Mouse (Mus musculus) kidney, adult 2 months (tissue): ENCODE data around the gene Ky. TPM values are rescaled to one million over a fixed set of nuclear protein-coding genes. Genes with fewer than 3 reads are reported as not detected.

Experiments
- DNase-seq: peaks from one replicate; pipeline ENCODE4 v3.0.0; 2021
- H3K27ac ChIP-seq: fragments of 200-500 bp; 2 replicates; pipeline ENCODE4 v1.5.1; 2012; ENCODE audit warnings: low read depth, low read length, control low read depth, inconsistent platforms; ENCODE audit not compliant: insufficient read depth
- H3K27me3 ChIP-seq: fragments of 200-500 bp; replicated peaks from 2 replicates; pipeline ENCODE4 v1.6.1; 2012; ENCODE audit warnings: mild to moderate bottlenecking, moderate library complexity, low read length, inconsistent platforms; ENCODE audit not compliant: control insufficient read depth, insufficient read depth
- H3K36me3 ChIP-seq: fragments of 200-500 bp; 2 replicates; pipeline ENCODE4 v1.6.1; 2012; ENCODE audit warnings: mild to moderate bottlenecking, moderate library complexity, low read length, inconsistent platforms; ENCODE audit not compliant: control insufficient read depth, insufficient read depth
- H3K4me1 ChIP-seq: fragments of 200-500 bp; 2 replicates; pipeline ENCODE4 v1.6.1; 2011; ENCODE audit warnings: low read length; ENCODE audit not compliant: control insufficient read depth, insufficient read depth
- H3K4me3 ChIP-seq: fragments of 200-500 bp; 2 replicates; pipeline ENCODE4 v1.5.1; 2011; ENCODE audit warnings: mild to moderate bottlenecking, low read depth, low read length, control low read depth; ENCODE audit not compliant: insufficient read depth
- CTCF ChIP-seq: fragments of 200-500 bp; conservative IDR thresholded peaks from 2 replicates; pipeline ENCODE4 v1.5.1; 2011; ENCODE audit warnings: low read depth, mild to moderate bottlenecking, control low read depth, low read length, moderate library complexity, mixed read lengths; ENCODE audit not compliant: insufficient read depth, insufficient read length
- POLR2A ChIP-seq: fragments of 200-500 bp; IDR thresholded peaks from one replicate; pipeline ENCODE4 v1.6.1; 2011; ENCODE audit warnings: low read depth, low read length, control low read depth
- WGBS: fragments of 180-500 bp; shearing (Covaris S2); methylation state at CpG from one replicate; pipeline ENCODE4 v1.1.7; 2018; 5-methylcytosine and 5-hydroxymethylcytosine counted together
- polyA plus RNA-seq: library from polyadenylated mRNA; depleted of rRNA; stranded (reverse); fragments of >200 nt; gene quantifications from 2 replicates; pipeline ENCODE4 v1.2.3, GENCODE M21; 2012

Ky gene
- polyA plus RNA-seq, 1 experiment = 0.45 TPM

DNA sequence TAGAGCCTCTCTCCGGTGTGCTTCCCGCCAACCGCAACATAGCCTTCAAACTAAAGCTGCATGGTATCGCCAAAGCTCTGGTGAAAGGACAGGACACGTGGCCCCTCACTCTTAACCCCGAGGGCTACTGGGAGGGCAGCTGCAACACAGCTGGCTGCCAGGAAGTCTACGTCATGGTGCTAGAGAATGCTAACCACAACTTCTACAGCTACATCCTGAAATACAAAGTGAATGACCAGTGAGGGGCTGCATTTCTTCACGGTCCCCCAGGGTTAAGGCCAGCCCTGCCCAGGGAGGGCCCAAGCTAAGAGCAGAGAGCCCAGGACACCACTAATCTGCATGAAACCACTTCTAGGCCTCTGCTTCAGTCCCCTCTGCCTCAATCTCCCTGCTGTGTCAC lies 37.0 kb downstream of the Ky start:
- no peak overlapping the region for H3K4me3 ChIP-seq
- H3K4me1 ChIP-seq = no peaks in the 10 kb centered on the region; the same call in 1 of the 2 replicates
- H3K36me3 ChIP-seq = no peaks in the 10 kb centered on the region
- no peak for DNase-seq
- H3K27ac ChIP-seq = no peak overlapping the region
- 64% methylated on average over 8 of the region's 8 CpGs for WGBS
- TF ChIP-seq CTCF = no peak
- no peak for TF ChIP-seq POLR2A
- no peaks in the 10 kb centered on the region for H3K27me3 ChIP-seq

GRCm38 (mm10) chr9:102543761-102544115 lies 38.2 kb downstream of the Ky start:
- DNase-seq = no peak
- Histone ChIP-seq H3K4me3 (no peak overlapping the region), H3K4me1 (no peaks in the 10 kb centered on the region; the same call in 1 of the 2 replicates), H3K27ac (no peak overlapping the region), H3K27me3 (no peaks in the 10 kb centered on the region), H3K36me3 (no peaks in the 10 kb centered on the region)
- 74% methylated on average over 2 of the region's 2 CpGs for WGBS
- TF ChIP-seq CTCF (no peak), POLR2A (no peak)

DNA sequence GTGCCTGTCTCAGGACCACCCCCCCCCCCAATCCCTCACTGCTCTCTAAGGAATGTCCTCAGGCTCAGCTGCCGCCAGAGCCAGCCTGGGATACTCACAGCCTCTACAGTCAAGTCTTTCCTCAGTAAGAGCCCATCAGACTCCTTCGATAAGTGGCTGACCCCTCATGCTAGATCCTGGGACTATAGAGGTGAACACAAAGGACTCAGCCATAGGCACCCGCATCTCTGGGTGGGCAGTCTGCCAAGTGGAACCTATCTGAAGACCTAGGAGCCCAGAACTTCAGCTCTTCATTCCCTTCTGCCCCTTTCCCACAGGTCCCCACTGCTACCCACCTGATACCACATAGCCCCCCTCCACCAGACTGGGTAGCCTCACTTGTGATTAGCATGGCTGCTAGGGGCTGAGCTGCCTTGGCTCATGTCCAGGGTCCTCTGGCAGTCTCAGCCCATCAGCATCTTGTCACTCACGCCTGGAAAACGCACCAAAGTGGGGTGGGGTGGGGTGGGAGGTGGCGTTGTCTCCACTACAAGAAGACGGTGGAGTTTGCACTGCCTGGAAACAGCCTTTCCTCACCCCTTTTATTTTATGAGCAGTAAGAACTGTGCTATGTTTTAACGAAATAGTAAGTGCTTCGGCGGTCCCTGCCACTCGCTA lies 38.7 kb downstream of the Ky start:
- no peaks in the 10 kb centered on the region for H3K36me3 ChIP-seq
- H3K4me1 ChIP-seq = no peaks in the 10 kb centered on the region; the same call in 1 of the 2 replicates
- 26% methylated on average over 11 of the region's 11 CpGs for WGBS
- H3K27me3 ChIP-seq = no peaks in the 10 kb centered on the region
- TF ChIP-seq POLR2A = no peak
- TF ChIP-seq CTCF = no peak
- H3K27ac ChIP-seq = no peak overlapping the region
- H3K4me3 ChIP-seq = no peak overlapping the region
- DNase-seq = no peak

GRCm38 (mm10) chr9:102544773-102545366 lies 39.3 kb downstream of the Ky start:
- no peaks in the 10 kb centered on the region for H3K36me3 ChIP-seq
- no peaks in the 10 kb centered on the region for H3K27me3 ChIP-seq
- H3K27ac ChIP-seq = no peak overlapping the region
- peak; percentile 67 for DNase-seq
- TF ChIP-seq POLR2A = no peak
- TF ChIP-seq CTCF = peak; percentile 82
- no peaks in the 10 kb centered on the region; the same call in 1 of the 2 replicates for H3K4me1 ChIP-seq
- WGBS = 2% methylated on average over 26 of the region's 26 CpGs
- H3K4me3 ChIP-seq = no peak overlapping the region

- no peaks in the 10 kb centered on the region for H3K36me3 ChIP-seq
- DNase-seq = no peak
- H3K4me3 ChIP-seq = no peak overlapping the region
- TF ChIP-seq POLR2A (no peak), CTCF (no peak)
- no peaks in the 10 kb centered on the region; the same call in 1 of the 2 replicates for H3K4me1 ChIP-seq
- no peaks in the 10 kb centered on the region for H3K27me3 ChIP-seq
- no peak overlapping the region for H3K27ac ChIP-seq
- WGBS = 14% methylated on average over 22 of the region's 22 CpGs
Measured at GRCm38 (mm10) chr9:102545406-102546255, 40.1 kb downstream of the Ky start.

DNA sequence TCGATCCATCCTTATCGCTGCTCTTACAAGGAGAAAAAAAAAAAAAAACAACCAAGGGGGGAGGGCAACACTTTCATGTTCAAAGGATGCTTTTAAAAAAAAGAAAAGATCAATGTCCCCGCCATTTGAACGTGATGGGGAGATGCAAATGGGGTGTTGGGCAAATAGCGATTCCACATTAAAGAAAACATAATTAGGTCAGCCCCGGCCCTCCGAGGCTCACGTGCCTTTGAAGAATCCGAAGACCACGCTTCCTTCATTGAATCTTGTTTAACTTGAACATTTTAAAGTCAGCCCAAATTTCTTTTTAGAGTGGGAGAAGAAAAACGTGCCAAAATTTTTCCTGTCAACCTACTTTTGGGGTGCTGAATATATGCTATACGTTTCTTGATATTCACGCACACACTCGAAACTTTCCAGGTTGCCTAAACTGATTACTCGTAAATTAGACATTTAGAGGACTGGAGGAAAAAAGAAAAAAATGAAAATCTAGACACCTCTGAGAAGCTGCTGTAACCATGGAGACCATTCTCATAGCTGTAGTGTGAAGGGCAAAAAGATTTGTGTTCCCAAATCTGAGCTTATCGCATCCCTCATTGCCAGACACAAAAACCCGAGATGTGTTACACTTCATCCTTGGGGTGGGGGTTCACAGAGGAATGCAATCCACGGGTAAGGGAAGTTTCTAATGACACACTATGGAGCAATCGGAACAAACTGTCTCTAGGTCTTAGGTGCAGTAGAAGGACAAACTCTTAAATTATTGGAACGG lies 40.9 kb downstream of the Ky start:
- DNase-seq = no peak
- WGBS = 56% methylated on average over 20 of the region's 20 CpGs
- no peak for TF ChIP-seq CTCF
- TF ChIP-seq POLR2A = no peak
- Histone ChIP-seq H3K36me3 (no peaks in the 10 kb centered on the region), H3K4me3 (no peak overlapping the region), H3K27me3 (no peaks in the 10 kb centered on the region), H3K27ac (no peak overlapping the region), H3K4me1 (no peaks in the 10 kb centered on the region; the same call in 1 of the 2 replicates)
